Mouse (Mus musculus): ENCODE measurements around the gene Kpna7.

DNA sequence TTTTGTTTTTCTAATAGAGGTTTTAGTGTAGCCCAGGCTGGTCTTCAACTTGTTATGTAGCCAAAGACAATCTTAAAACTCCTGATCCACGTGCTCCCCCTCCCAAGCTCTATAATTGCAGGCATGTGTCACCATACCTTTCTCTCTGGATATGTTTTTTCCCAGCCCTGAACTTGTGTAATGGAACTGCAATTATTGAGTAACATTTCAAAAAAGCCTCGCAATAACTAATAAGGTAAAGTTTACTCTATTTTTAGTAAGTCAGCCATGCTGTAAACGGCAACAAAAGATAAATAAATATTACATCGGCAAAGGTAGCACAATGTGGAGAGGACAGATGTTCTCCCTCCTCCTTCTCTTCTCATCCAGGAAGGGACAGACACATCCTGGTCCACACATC, 139.5 kb downstream of the Kpna7 start:
- TF ChIP-seq EP300 (IDR thresholded peaks at IDR 0.05; ENCODE audit: insufficient read depth, low read depth, low read length) (no peak), POLR2A (IDR thresholded peaks at IDR 0.05; ENCODE audit: insufficient read depth, low read length) (no peak), CTCF (IDR thresholded peaks at IDR 0.05; ENCODE audit: low read depth, low read length) (no peak)
